Mouse (Mus musculus): ENCODE results near the gene Hvcn1. TPM values are rescaled to one million over a fixed set of nuclear protein-coding genes. Genes with fewer than 3 reads are reported as not detected.
"Not testable (repeated sequence)": the region's sequence is repeated elsewhere in the genome, so short reads cannot be mapped to it uniquely, and the experiment has no call there.

The Hvcn1 gene
- polyA plus RNA-seq, 1 experiment from 2014 or later = 9.6 TPM

DNA sequence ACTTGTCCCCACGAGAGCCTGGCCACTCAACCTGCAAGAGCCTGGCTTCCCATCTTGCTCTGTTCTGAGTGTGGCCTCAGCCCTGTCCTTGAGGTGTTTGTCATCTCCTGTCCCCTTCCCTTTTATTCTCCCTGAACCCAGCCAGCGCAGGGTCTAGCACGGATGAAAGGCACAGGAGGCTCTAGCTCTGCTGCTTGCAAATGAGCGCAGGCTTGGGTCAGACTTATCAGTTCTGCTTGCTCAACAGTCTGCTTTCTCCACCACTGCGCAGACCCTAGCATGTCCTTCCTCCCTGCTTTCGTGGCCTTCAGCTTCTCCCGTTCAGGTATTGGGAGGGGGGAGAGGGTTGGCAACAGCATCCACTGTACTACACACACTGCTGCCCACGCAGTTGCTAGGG lies 5.5 kb downstream of the Hvcn1 start:
- Histone ChIP-seq H3K27me3 (ENCODE audit: insufficient read depth, poor library complexity, severe bottlenecking) (no peaks in the 10 kb centered on the region), H3K9me3 (no peaks in the 10 kb centered on the region), H3K36me3 (0 out of 2 replicates have a peak, but pooled peaks cover 11% of the 10 kb centered on the region), H3K4me1 (replicated peaks) (peaks cover 24% of the 10 kb centered on the region), H3K4me3 (no peak overlapping the region), H3K27ac (no peak overlapping the region)
- WGBS = 88% methylated on average over 8 of the region's 8 CpGs
- no peak for DNase-seq (ENCODE audit: low spot score)

DNA sequence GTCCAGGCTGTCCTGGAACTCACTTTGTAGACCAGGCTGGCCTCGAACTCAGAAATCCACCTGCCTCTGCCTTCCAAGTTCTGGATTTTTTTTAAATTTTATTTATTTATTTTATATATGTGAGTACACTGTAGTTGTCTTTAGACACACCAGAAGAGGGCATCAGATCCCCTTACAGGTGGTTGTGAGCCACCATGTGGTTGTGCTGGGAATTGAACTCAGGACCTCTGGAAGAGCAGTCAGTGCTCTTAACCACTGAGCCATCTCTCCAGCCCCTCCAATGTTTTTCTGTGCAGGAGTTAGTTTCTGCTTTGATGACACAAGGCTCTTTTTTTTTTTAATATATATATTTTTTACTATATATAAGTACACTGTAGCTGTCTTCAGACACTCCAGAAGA lies 6.2 kb downstream of the Hvcn1 start:
- 91% methylated on average over 1 of the region's 1 CpGs for WGBS
- Histone ChIP-seq H3K4me1 (replicated peaks) (peaks cover 24% of the 10 kb centered on the region), H3K36me3 (0 out of 2 replicates have a peak, but pooled peaks cover 11% of the 10 kb centered on the region)
- DNase-seq (ENCODE audit: low spot score); H3K27me3 ChIP-seq (ENCODE audit: insufficient read depth, poor library complexity, severe bottlenecking); H3K27ac ChIP-seq; H3K9me3 ChIP-seq; H3K4me3 ChIP-seq: not testable (repeated sequence)

DNA sequence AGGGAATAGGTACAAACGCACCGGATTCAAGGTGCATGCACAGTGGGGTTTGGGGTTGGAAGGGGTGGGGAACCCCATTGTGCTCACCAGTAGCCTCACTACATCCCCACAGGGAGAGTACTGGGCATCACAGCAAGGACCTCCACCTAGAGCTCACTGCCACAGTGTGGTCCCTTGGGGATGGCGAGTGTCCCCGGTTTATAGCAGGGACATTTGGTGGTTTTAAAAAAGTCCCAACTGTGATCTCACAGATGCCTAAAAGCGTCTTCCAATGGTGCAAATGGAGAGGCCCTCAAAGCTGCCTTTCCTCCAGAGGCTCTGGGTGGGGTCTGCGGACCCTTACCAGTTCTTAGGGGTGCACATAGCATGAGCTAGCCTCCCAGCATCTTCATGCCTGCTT lies 7.3 kb downstream of the Hvcn1 start:
- Histone ChIP-seq H3K27ac (no peak overlapping the region), H3K4me3 (no peak overlapping the region), H3K27me3 (ENCODE audit: insufficient read depth, poor library complexity, severe bottlenecking) (no peaks in the 10 kb centered on the region), H3K9me3 (no peaks in the 10 kb centered on the region), H3K36me3 (0 out of 2 replicates have a peak, but pooled peaks cover 11% of the 10 kb centered on the region), H3K4me1 (replicated peaks) (peaks cover 20% of the 10 kb centered on the region)
- WGBS = 94% methylated on average over 6 of the region's 6 CpGs
- DNase-seq (ENCODE audit: low spot score) = no peak

DNA sequence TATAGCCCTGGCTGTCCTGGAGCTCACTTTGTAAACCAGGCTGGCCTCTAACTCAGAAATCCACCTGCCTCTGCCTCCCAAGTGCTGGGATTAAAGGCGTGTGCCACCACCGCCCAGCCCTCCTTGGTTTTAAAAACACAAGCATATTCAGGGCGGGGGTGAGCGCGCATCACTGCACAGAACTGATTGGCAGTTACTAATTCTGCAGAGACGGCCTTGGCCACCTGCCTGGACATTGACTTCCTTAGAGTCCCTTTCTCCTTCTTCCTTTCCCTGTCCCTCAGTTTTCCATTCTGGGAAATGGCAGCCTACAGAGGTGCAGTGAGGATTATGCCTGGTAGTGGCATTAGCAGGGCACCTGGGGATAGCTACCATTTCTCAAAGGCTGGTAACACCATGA lies 11.0 kb downstream of the Hvcn1 start:
- no peak for DNase-seq (ENCODE audit: low spot score)
- Histone ChIP-seq H3K4me1 (replicated peaks) (peaks cover 22% of the 10 kb centered on the region), H3K4me3 (no peak overlapping the region), H3K27me3 (ENCODE audit: insufficient read depth, poor library complexity, severe bottlenecking) (no peaks in the 10 kb centered on the region), H3K9me3 (no peaks in the 10 kb centered on the region), H3K27ac (no peak overlapping the region), H3K36me3 (peaks cover 15% of the 10 kb centered on the region; the same call in 1 of the 2 replicates)
- 88% methylated on average over 6 of the region's 6 CpGs for WGBS

DNA sequence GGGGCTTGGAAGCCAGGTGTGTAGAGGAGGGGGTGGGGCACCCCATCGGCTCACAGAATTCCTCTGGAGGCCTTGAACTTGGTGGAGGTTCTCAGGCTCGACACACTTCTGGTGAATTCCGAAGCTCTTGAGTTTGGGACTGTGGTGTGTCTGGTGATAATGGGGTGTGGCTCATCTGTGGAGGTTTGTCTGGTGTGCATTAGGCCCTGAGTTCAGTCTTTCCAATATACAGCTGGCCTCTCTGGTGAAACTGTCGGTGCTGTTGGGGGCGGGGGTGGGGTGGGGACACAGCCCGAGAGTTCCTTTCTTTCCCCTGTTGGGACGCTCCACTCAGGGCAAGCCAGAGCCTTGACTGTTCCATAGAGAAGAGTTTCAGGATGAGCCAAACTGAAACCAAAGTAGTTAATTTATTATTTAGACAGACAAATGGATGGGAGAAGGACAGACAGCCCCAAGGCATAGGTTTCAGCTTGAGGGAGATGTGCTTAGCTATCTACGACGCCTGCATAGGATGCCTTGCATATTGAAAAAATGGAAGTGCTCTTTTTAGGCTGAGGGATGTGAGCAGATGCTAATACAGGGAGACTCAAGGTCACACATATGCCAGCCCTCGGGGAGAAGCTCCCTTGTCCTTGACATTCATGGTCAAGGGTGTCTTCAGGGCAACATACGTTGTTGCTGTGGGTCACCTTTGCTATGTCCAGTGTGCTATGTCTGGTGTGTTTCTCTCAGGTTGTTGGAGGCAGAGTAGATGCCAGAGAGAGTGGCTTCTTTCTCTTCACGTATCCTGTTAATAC lies 11.7 kb downstream of the Hvcn1 start:
- H3K4me3 ChIP-seq = no peak overlapping the region
- no peaks in the 10 kb centered on the region for H3K27me3 ChIP-seq (ENCODE audit: insufficient read depth, poor library complexity, severe bottlenecking)
- no peak for DNase-seq (ENCODE audit: low spot score)
- H3K9me3 ChIP-seq = no peaks in the 10 kb centered on the region
- no peak overlapping the region for H3K27ac ChIP-seq
- WGBS = 90% methylated on average over 12 of the region's 12 CpGs
- H3K36me3 ChIP-seq = peaks cover 15% of the 10 kb centered on the region; the same call in 1 of the 2 replicates
- H3K4me1 ChIP-seq (replicated peaks) = peaks cover 25% of the 10 kb centered on the region

DNA sequence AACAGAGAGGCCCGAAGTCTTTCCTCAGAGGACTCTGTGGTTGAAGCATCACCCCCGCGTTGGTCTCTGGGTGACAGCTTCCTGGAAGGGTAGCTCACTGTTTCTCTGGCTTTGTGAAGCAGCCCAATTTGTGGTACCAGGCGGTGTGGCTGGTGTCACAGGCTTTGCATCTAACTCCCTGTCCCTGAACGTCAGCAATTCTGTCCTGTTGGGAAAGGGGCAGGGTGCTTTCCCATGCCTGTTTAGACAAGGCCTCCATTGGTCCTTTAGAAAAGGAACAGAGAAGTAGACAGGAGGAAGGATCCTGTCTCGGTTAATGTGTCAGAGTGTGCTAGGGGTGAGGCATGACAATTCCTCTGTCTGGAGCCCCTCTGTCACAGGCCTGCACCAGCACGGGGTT lies 12.3 kb downstream of the Hvcn1 start:
- Histone ChIP-seq H3K36me3 (peaks cover 15% of the 10 kb centered on the region; the same call in 1 of the 2 replicates), H3K4me1 (replicated peaks) (peaks cover 25% of the 10 kb centered on the region), H3K9me3 (no peaks in the 10 kb centered on the region), H3K27ac (no peak overlapping the region), H3K4me3 (no peak overlapping the region), H3K27me3 (ENCODE audit: insufficient read depth, poor library complexity, severe bottlenecking) (no peaks in the 10 kb centered on the region)
- no peak for DNase-seq (ENCODE audit: low spot score)
- WGBS = 86% methylated on average over 7 of the region's 7 CpGs

DNA sequence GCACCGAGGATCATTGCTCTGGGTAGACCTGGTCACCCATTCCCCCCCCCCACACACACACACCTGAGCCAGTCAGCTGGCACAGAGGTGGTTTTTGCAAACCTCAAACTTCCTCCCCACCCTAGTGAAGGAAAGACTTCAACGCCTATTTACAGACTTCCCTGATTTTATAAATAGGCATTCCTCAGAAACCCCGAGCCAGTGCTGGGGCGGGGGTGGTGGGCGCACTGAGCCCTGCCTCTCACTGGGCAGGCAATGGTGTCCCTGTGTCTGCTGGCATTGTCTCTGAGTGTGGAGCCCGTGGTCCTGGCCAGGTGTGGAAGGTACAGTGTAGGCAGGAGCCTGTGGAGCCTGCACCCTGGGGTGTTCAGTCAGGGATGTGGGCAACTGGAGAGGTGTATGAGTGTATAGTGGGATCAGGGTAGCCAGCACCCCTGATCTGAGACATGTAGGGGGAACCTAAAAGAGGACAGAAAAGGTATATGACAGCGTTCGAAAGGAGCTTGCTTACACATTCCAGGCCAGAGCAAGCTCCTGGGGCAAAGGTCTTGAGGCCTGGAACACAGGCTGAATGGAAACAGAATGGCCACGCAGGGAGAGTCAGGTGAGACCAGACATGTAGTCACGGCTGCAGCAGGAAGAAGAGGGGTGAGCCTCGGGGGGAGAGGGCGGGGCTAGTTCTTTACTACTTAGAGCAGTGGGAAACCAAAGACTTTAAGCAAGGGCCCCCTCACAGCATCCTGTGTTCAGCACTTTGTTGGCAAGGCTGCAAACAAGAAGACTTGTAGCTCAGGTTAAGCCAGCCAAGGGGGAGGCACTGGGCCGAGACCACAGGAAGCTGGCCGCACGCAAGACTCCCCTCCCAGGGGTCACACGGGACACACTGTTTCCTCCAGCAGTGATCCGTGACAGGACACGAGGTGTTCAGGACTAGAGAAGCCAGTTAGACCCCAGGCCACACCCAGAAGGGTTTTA lies 13.3 kb downstream of the Hvcn1 start:
- Histone ChIP-seq H3K27me3 (ENCODE audit: insufficient read depth, poor library complexity, severe bottlenecking) (no peaks in the 10 kb centered on the region), H3K27ac (peak overlapping the region; percentile 18; the same call in 1 of the 2 replicates), H3K9me3 (no peaks in the 10 kb centered on the region), H3K4me1 (replicated peaks) (peaks cover 28% of the 10 kb centered on the region), H3K36me3 (peaks cover 15% of the 10 kb centered on the region; the same call in 1 of the 2 replicates), H3K4me3 (no peak overlapping the region)
- DNase-seq (ENCODE audit: low spot score) = no peak
- 73% methylated on average over 18 of the region's 18 CpGs for WGBS

DNA sequence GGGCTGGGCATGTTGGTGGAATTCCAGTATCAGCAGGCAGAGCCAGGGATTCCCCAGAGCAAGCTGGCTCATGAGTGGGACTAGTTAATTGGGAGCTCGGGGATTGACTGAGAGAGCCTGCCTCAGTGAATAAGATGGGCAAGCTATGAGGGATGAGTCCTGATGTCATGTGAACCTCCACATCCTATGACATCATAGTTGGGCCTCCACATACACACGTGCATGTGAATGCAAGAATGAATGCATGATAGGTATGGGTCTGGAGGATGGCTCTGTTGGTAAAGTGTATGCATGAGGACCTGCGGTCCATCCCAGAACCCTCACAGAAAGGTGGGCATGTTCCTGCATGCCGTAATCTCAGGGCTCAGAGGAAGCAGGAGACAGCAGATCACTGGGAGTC lies 14.5 kb downstream of the Hvcn1 start:
- Histone ChIP-seq H3K27me3 (ENCODE audit: insufficient read depth, poor library complexity, severe bottlenecking) (no peaks in the 10 kb centered on the region), H3K9me3 (no peaks in the 10 kb centered on the region), H3K27ac (no peak overlapping the region), H3K4me1 (replicated peaks) (peaks cover 35% of the 10 kb centered on the region), H3K36me3 (peaks cover 15% of the 10 kb centered on the region; the same call in 1 of the 2 replicates), H3K4me3 (no peak overlapping the region)
- WGBS = 89% methylated on average over 4 of the region's 4 CpGs
- no peak for DNase-seq (ENCODE audit: low spot score)

DNA sequence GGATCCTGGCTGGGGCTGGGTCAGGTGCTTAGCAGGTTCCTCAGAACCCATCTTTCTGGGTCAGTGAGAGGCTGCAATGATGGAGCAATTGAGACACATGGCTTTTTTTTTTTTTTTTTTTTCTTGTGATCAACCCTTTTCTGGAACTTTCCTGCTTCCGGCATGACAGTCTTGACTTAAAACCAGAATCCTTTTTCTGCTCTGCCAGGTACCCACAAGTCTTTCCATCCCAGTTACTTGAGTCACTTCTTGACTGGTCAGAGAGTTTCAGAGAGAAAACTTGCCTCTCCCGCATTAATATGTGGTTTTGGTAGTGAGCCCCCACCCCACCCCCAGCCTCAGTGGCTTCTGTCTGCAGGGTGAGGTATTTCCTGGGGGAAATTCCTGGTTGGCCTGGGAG lies 17.7 kb downstream of the Hvcn1 start:
- no peak for DNase-seq (ENCODE audit: low spot score)

DNA sequence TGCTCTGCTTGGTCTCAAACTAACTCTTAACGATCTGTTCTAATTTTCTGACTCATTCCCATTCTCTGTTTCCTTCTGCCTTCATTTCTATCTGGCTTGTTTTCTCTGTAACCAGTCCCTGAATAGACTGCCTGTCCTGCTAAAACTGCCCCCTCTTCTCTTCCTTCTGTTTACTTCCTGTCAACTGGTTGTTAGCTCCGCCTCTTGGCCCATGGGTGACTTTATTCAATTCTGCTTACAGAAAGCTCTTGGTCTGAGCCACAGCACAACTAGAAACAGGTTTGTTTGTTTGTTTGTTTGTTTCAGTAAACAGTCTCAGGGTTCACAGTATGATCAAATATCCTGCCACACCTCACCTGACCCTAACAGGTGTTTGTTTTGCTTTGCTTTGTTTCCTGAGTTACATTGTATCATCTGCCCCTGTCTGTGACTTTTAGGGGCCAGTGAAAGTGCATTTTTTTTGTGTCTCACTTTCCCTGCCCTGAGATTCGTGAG lies 21.7 kb downstream of the Hvcn1 start:
- no peak overlapping the region for H3K4me3 ChIP-seq
- no peak overlapping the region for H3K27ac ChIP-seq
- DNase-seq (ENCODE audit: low spot score) = no peak
- peaks cover 16% of the 10 kb centered on the region for H3K4me1 ChIP-seq (replicated peaks)
- WGBS = 73% methylated on average over 3 of the region's 3 CpGs
- peaks cover 7% of the 10 kb centered on the region; the same call in 1 of the 2 replicates for H3K9me3 ChIP-seq
- H3K36me3 ChIP-seq = peaks cover 19% of the 10 kb centered on the region
- no peaks in the 10 kb centered on the region for H3K27me3 ChIP-seq (ENCODE audit: insufficient read depth, poor library complexity, severe bottlenecking)

More for the DNA sequence above, 17.7 kb downstream of the Hvcn1 start:
- no peaks in the 10 kb centered on the region for H3K27me3 ChIP-seq (ENCODE audit: insufficient read depth, poor library complexity, severe bottlenecking)
- peaks cover 7% of the 10 kb centered on the region; the same call in 1 of the 2 replicates for H3K9me3 ChIP-seq
- H3K4me3 ChIP-seq = no peak overlapping the region
- no peak overlapping the region for H3K27ac ChIP-seq
- peaks cover 37% of the 10 kb centered on the region for H3K4me1 ChIP-seq (replicated peaks)
- peaks cover 20% of the 10 kb centered on the region for H3K36me3 ChIP-seq
- 95% methylated on average over 2 of the region's 2 CpGs for WGBS

DNA sequence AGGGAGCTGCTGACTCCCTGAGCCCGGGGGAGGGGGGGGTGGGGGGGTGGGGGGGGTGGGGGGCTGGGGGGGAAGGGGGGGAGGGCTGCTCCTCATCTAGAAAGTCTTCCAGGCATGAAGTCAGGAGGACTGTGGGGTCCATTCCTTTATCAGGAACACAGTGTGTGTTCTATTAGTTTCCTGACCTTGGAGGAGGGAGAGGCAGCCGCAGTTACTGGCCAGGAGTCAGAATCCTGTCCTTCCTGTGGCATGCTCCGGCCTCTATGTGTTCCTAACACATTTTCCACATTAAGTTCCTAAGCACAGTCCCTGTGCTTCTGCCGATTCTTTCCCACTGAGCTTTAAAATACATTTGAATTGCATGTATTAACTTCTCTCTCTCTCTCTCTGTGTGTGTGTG lies 22.2 kb downstream of the Hvcn1 start:
- 73% methylated on average over 4 of the region's 4 CpGs for WGBS

DNA sequence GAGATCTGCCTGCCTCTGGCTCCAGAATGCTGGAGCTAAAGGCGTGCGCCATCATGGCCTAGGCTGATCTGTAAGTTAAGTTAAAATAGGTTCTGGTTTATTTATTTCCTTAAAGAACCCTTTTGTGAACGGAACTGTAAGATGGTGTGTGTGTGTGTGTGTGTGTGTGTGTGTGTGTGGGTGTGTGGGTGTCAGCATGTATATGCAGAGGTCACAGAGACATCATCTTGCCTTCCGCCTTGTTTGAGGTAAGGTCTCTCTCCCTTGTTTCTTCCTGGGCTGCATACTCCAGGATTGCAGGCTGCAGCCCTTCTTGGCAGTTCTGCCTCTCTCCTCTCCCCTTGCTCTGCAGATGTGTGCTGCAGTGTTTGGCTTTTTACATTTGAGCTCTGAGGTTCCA lies 24.2 kb downstream of the Hvcn1 start:
- WGBS = 94% methylated on average over 4 of the region's 4 CpGs
- Histone ChIP-seq H3K4me1 (replicated peaks) (peaks cover 30% of the 10 kb centered on the region), H3K27ac (no peak overlapping the region), H3K36me3 (peaks cover 19% of the 10 kb centered on the region), H3K4me3 (no peak overlapping the region), H3K27me3 (ENCODE audit: insufficient read depth, poor library complexity, severe bottlenecking) (no peaks in the 10 kb centered on the region), H3K9me3 (peaks cover 7% of the 10 kb centered on the region; the same call in 1 of the 2 replicates)
- DNase-seq (ENCODE audit: low spot score) = no peak

More for the DNA sequence above, 22.2 kb downstream of the Hvcn1 start:
- Histone ChIP-seq H3K27me3 (ENCODE audit: insufficient read depth, poor library complexity, severe bottlenecking) (no peaks in the 10 kb centered on the region), H3K9me3 (peaks cover 7% of the 10 kb centered on the region; the same call in 1 of the 2 replicates), H3K27ac (peak overlapping the region; percentile 12; the same call in 1 of the 2 replicates), H3K4me3 (no peak overlapping the region), H3K36me3 (peaks cover 19% of the 10 kb centered on the region), H3K4me1 (replicated peaks) (peaks cover 20% of the 10 kb centered on the region)
- DNase-seq (ENCODE audit: low spot score) = no peak
